Mouse (Mus musculus) midbrain, embryonic 15.5 days (tissue): ENCODE results near the gene Gm45837. TPM values are rescaled to one million over a fixed set of nuclear protein-coding genes. Genes with fewer than 3 reads are reported as not detected.
"Not testable (repeated sequence)": the region's sequence is repeated elsewhere in the genome, so short reads cannot be mapped to it uniquely, and the experiment has no call there.

ENCODE experiments used
- ATAC-seq: fragments of 200-750 bp; cut with Nextera tagmentation; replicated peaks from 2 replicates; pipeline ENCODE4 v1.8.0; 2017; ENCODE audit warnings: moderate TSS enrichment
- H3K27ac ChIP-seq: fragments of 300-500 bp; sonication (generic); 2 replicates; pipeline ENCODE4 v1.5.1; 2015; ENCODE audit warnings: mild to moderate bottlenecking, inconsistent platforms
- H3K27me3 ChIP-seq: fragments of 300-500 bp; sonication (generic); replicated peaks from 2 replicates; pipeline ENCODE4 v1.6.1; 2015; ENCODE audit warnings: inconsistent platforms
- H3K36me3 ChIP-seq: fragments of 300-500 bp; sonication (generic); replicated peaks from 2 replicates; pipeline ENCODE4 v1.6.1; 2015; ENCODE audit warnings: inconsistent platforms
- H3K4me1 ChIP-seq: fragments of 300-500 bp; sonication (generic); 2 replicates; pipeline ENCODE4 v1.6.1; 2015; ENCODE audit warnings: inconsistent platforms
- H3K4me2 ChIP-seq: fragments of 300-500 bp; sonication (generic); 2 replicates; pipeline ENCODE4 v1.6.1; 2015; ENCODE audit warnings: inconsistent platforms, mild to moderate bottlenecking, moderate library complexity
- H3K4me3 ChIP-seq: fragments of 300-500 bp; sonication (generic); 2 replicates; pipeline ENCODE4 v1.5.1; 2015; ENCODE audit warnings: mild to moderate bottlenecking, inconsistent platforms
- H3K9ac ChIP-seq: fragments of 300-500 bp; sonication (generic); 2 replicates; pipeline ENCODE4 v1.6.1; 2015; ENCODE audit warnings: mild to moderate bottlenecking, inconsistent platforms
- H3K9me3 ChIP-seq: fragments of 300-500 bp; sonication (generic); 2 replicates; pipeline ENCODE4 v1.6.1; 2016; ENCODE audit warnings: inconsistent platforms
- WGBS: fragments of 180-500 bp; shearing (Covaris S2); methylation state at CpG from one replicate; pipeline ENCODE4 v1.1.7; 2015; ENCODE audit warnings: mixed read lengths; 5-methylcytosine and 5-hydroxymethylcytosine counted together
- microRNA counts: library from miRNA; unstranded; fragments of <30 nt; microRNA quantifications from one replicate; lab custom pipeline; 2016
- microRNA-seq: library from miRNA; unstranded; fragments of <30 nt; microRNA quantifications from one replicate; pipeline ENCODE4, GENCODE M21; 2016
- polyA plus RNA-seq: library from polyadenylated mRNA; unstranded; fragments of >200 nt; fragmentation: Nextera tagmentation; extraction: Ambion mirVana; gene quantifications from 2 replicates; pipeline ENCODE4 v1.2.1, GENCODE M21; 2015

Gm45837 gene
- polyA plus RNA-seq, 1 experiment from 2014 or later, result not detected

- Histone ChIP-seq H3K4me3 (no peak overlapping the region), H3K27ac (no peak overlapping the region), H3K9me3 (no peaks in the 10 kb centered on the region), H3K27me3 (no peaks in the 10 kb centered on the region), H3K4me2 (no peak overlapping the region), H3K9ac (no peak overlapping the region), H3K4me1 (no peaks in the 10 kb centered on the region), H3K36me3 (no peaks in the 10 kb centered on the region)
- no peak for ATAC-seq
- 78% methylated on average over 7 of the region's 7 CpGs for WGBS
Observed at GRCm38 (mm10) chr7:101550686-101551485, 140.2 kb downstream of the Gm45837 start.

GRCm38 (mm10) chr7:101551530-101551929 lies 140.8 kb downstream of the Gm45837 start:
- no peaks in the 10 kb centered on the region for H3K4me1 ChIP-seq
- H3K9me3 ChIP-seq, result no peaks in the 10 kb centered on the region
- no peak for ATAC-seq
- no peak overlapping the region for H3K4me3 ChIP-seq
- H3K9ac ChIP-seq, result no peak overlapping the region
- WGBS, result 98% methylated on average over 1 of the region's 1 CpGs
- H3K36me3 ChIP-seq, result no peaks in the 10 kb centered on the region
- no peaks in the 10 kb centered on the region for H3K27me3 ChIP-seq
- no peak overlapping the region for H3K27ac ChIP-seq
- no peak overlapping the region for H3K4me2 ChIP-seq

GRCm38 (mm10) chr7:101555473-101555872 lies 144.8 kb downstream of the Gm45837 start:
- H3K9ac ChIP-seq, result not testable (repeated sequence)
- 92% methylated on average over 3 of the region's 3 CpGs for WGBS

GRCm38 (mm10) chr7:101557391-101557790 lies 146.7 kb downstream of the Gm45837 start:
- 82% methylated on average over 1 of the region's 1 CpGs for WGBS
- H3K9ac ChIP-seq, result no peak overlapping the region
- ATAC-seq, result no peak

More at GRCm38 (mm10) chr7:101555473-101555872, 144.8 kb downstream of the Gm45837 start:
- H3K27ac ChIP-seq, H3K4me3 ChIP-seq, H3K4me1 ChIP-seq, ATAC-seq, H3K27me3 ChIP-seq, H3K4me2 ChIP-seq, H3K36me3 ChIP-seq, H3K9me3 ChIP-seq: not testable (repeated sequence)

GRCm38 (mm10) chr7:101559393-101559792 lies 148.7 kb downstream of the Gm45837 start:
- H3K9ac ChIP-seq, H3K4me3 ChIP-seq, H3K27ac ChIP-seq, ATAC-seq, H3K36me3 ChIP-seq, H3K4me1 ChIP-seq, H3K9me3 ChIP-seq, H3K4me2 ChIP-seq, H3K27me3 ChIP-seq: not testable (repeated sequence)
- WGBS, result 73% methylated on average over 5 of the region's 5 CpGs

More at GRCm38 (mm10) chr7:101557391-101557790, 146.7 kb downstream of the Gm45837 start:
- Histone ChIP-seq H3K27me3 (no peaks in the 10 kb centered on the region), H3K4me2 (no peak overlapping the region), H3K4me1 (no peaks in the 10 kb centered on the region), H3K36me3 (no peaks in the 10 kb centered on the region), H3K9me3 (no peaks in the 10 kb centered on the region), H3K4me3 (no peak overlapping the region), H3K27ac (no peak overlapping the region)

MicroRNAs within 50 kb of the gene (microRNA counts, 519-probe panel; counts per million panel counts)
- microRNA mmu-miR-139-3p (lab: Ali Mortazavi, UCI), result not detected
- 2,260 counts per million, percentile 30 among the panel's probes with 10 or more counts for microRNA mmu-miR-139-5p (lab: Ali Mortazavi, UCI)

Small RNA genes lying within 50 kb of the gene (microRNA-seq; reads per million reads assigned to microRNA genes)
- gene Mir139, result 3,602 reads per million, percentile 88 among the genes with 10 or more reads in this experiment

Other genes with a start within 250 kb of the Gm45837 start
- 26.1 and 26.9 TPM in 2 replicates for gene Atg16l2, start 108.6 kb upstream of the Gm45837 start, polyA plus RNA-seq
- 8.7 and 9.6 TPM in 2 replicates for gene Stard10, start 93.8 kb upstream of the Gm45837 start, polyA plus RNA-seq
- 10.4 and 10.6 TPM in 2 replicates for gene Arap1, start 62.8 kb upstream of the Gm45837 start, polyA plus RNA-seq
- 31.4 and 32.2 TPM in 2 replicates for gene Pde2a, start 10.8 kb downstream of the Gm45837 start, polyA plus RNA-seq
- gene Art2b, start 174.7 kb downstream of the Gm45837 start, polyA plus RNA-seq, result not detected in 2 replicates